Mouse (Mus musculus) CH12.LX (cell line): ENCODE data around the gene Zfr2. TPM values are rescaled to one million over a fixed set of nuclear protein-coding genes. Genes with fewer than 3 reads are reported as not detected.

Experiments used
- DNase-seq: peaks from one replicate; pipeline ENCODE4 v3.0.0-alpha.2; 2013; ENCODE audit errors: extremely low read depth
- H3K27ac ChIP-seq: 2 replicates; pipeline ENCODE4 v1.5.1; 2012; ENCODE audit warnings: low read depth, mild to moderate bottlenecking, control low read depth, moderate library complexity; ENCODE audit not compliant: insufficient read depth
- H3K27me3 ChIP-seq: replicated peaks from 2 replicates; pipeline ENCODE3; 2012; ENCODE audit warnings: inconsistent platforms
- H3K36me3 ChIP-seq, 2 experiments: replicated peaks in 1 of 2; 2 replicates each; pipeline versions ENCODE3 to v1.6.1; 2012; ENCODE audit warnings: inconsistent platforms in 1 of 2, low read length in 1 of 2, mild to moderate bottlenecking in 1 of 2, mixed read lengths in 1 of 2, moderate library complexity in 1 of 2; ENCODE audit not compliant: control insufficient read depth in 1 of 2, insufficient read depth in 1 of 2
- H3K4me1 ChIP-seq, 2 experiments: 2 replicates each; pipeline ENCODE4 v1.6.1; 2012; ENCODE audit warnings: inconsistent platforms in 1 of 2, moderate library complexity in 1 of 2; ENCODE audit not compliant: insufficient read depth in 2 of 2, control insufficient read depth in 1 of 2
- H3K4me2 ChIP-seq: 2 replicates; pipeline ENCODE4 v1.6.1; 2012; ENCODE audit warnings: low read depth, mild to moderate bottlenecking, control low read depth; ENCODE audit not compliant: poor library complexity, insufficient read depth, severe bottlenecking
- H3K4me3 ChIP-seq, 3 experiments: fragments of 150-350 bp in 1 of 3; sonication (generic) in 1 of 3; replicated peaks in 1 of 3; 2 replicates each; pipeline versions ENCODE3 to v1.5.1; 2011 to 2012; ENCODE audit warnings: low read depth in 2 of 3, low read length in 2 of 3, mild to moderate bottlenecking in 2 of 3, moderate library complexity in 2 of 3, control low read depth in 1 of 3, improper control_type of control experiment in 1 of 3, inconsistent platforms in 1 of 3, mixed read lengths in 1 of 3; ENCODE audit not compliant: poor library complexity in 1 of 3
- H3K79me2 ChIP-seq: replicated peaks from 2 replicates; pipeline ENCODE4 v1.6.1; 2012; ENCODE audit warnings: mild to moderate bottlenecking, moderate library complexity; ENCODE audit not compliant: control insufficient read depth, poor library complexity, insufficient read depth, severe bottlenecking; ENCODE audit errors: extremely low read depth
- H3K9ac ChIP-seq: 2 replicates; pipeline ENCODE4 v1.6.1; 2012; ENCODE audit warnings: low read depth, mild to moderate bottlenecking, control low read depth, moderate library complexity; ENCODE audit not compliant: insufficient read depth
- H3K9me3 ChIP-seq: replicated peaks from 2 replicates; pipeline ENCODE3; 2012; ENCODE audit warnings: low read length, inconsistent platforms, mixed read lengths
- BHLHE40 ChIP-seq: IDR thresholded peaks from 2 replicates; pipeline ENCODE4 v1.6.1; 2011; ENCODE audit warnings: mild to moderate bottlenecking, low read depth, low read length, improper control_type of control experiment
- CHD1 ChIP-seq: IDR thresholded peaks from 2 replicates; pipeline ENCODE4 v1.6.1; 2012; ENCODE audit warnings: low read depth, low read length, improper control_type of control experiment, inconsistent platforms
- CHD2 ChIP-seq: IDR thresholded peaks from 2 replicates; pipeline ENCODE4 v1.6.1; 2011; ENCODE audit warnings: low read length, improper control_type of control experiment
- CTCF ChIP-seq, 2 experiments: IDR thresholded peaks in 1 of 2; conservative IDR thresholded peaks in 1 of 2; 2 replicates each; pipeline ENCODE4 v1.5.1; 2011 to 2012; ENCODE audit warnings: low read depth in 2 of 2, low read length in 2 of 2, improper control_type of control experiment in 1 of 2, inconsistent platforms in 1 of 2, mild to moderate bottlenecking in 1 of 2, moderate library complexity in 1 of 2
- E2F4 ChIP-seq: IDR thresholded peaks from 2 replicates; pipeline ENCODE4 v1.6.1; 2011; ENCODE audit warnings: low read depth, low read length, improper control_type of control experiment; ENCODE audit not compliant: insufficient replicate concordance
- ELF1 ChIP-seq: IDR thresholded peaks from 2 replicates; pipeline ENCODE4 v1.6.1; 2014; ENCODE audit warnings: low read depth, mild to moderate bottlenecking, inconsistent platforms, low read length, improper control_type of control experiment
- EP300 ChIP-seq: IDR thresholded peaks from 2 replicates; pipeline ENCODE4 v1.6.1; 2011; ENCODE audit warnings: low read length, improper control_type of control experiment
- ETS1 ChIP-seq: conservative IDR thresholded peaks from 2 replicates; pipeline ENCODE4 v1.6.1; 2012; ENCODE audit warnings: low read depth, mild to moderate bottlenecking, inconsistent platforms, low read length, improper control_type of control experiment, moderate library complexity
- GABPA ChIP-seq: IDR thresholded peaks from 2 replicates; pipeline ENCODE4 v1.6.1; 2012; ENCODE audit warnings: low read depth, low read length, improper control_type of control experiment, inconsistent platforms; ENCODE audit not compliant: insufficient replicate concordance
- IRF4 ChIP-seq: IDR thresholded peaks from 2 replicates; pipeline ENCODE4 v1.6.1; 2014; ENCODE audit warnings: low read depth, mild to moderate bottlenecking, inconsistent platforms, low read length, improper control_type of control experiment
- JUND ChIP-seq: conservative IDR thresholded peaks from 2 replicates; pipeline ENCODE4 v1.6.1; 2011; ENCODE audit warnings: low read depth, low read length, improper control_type of control experiment
- KAT2A ChIP-seq: IDR thresholded peaks from 2 replicates; pipeline ENCODE4 v1.6.1; 2012; ENCODE audit warnings: low read length, improper control_type of control experiment, inconsistent platforms; ENCODE audit not compliant: insufficient replicate concordance
- MAX ChIP-seq: IDR thresholded peaks from 2 replicates; pipeline ENCODE4 v1.6.1; 2011; ENCODE audit warnings: low read length, improper control_type of control experiment
- MEF2A ChIP-seq: IDR thresholded peaks from 2 replicates; pipeline ENCODE4 v1.6.1; 2014; ENCODE audit warnings: low read depth, mild to moderate bottlenecking, inconsistent platforms, low read length, improper control_type of control experiment, borderline replicate concordance
- MXI1 ChIP-seq: IDR thresholded peaks from 2 replicates; pipeline ENCODE4 v1.6.1; 2011; ENCODE audit warnings: mild to moderate bottlenecking, low read depth, low read length, improper control_type of control experiment
- MYC ChIP-seq: IDR thresholded peaks from 2 replicates; pipeline ENCODE4 v1.6.1; 2011; ENCODE audit warnings: low read depth, mild to moderate bottlenecking, improper control_type of control experiment, low read length
- NELFE ChIP-seq: IDR thresholded peaks from 2 replicates; pipeline ENCODE4 v1.6.1; 2011; ENCODE audit warnings: low read depth, low read length, improper control_type of control experiment
- NRF1 ChIP-seq: IDR thresholded peaks from 2 replicates; pipeline ENCODE4 v1.6.1; 2014; ENCODE audit warnings: low read depth, mild to moderate bottlenecking, inconsistent platforms, low read length, improper control_type of control experiment, moderate library complexity
- POLR2A ChIP-seq: IDR thresholded peaks from 2 replicates; pipeline ENCODE4 v1.6.1; 2011; ENCODE audit warnings: low read depth, mild to moderate bottlenecking, improper control_type of control experiment, low read length
- POLR2AphosphoS2 ChIP-seq: IDR thresholded peaks from 2 replicates; pipeline ENCODE4 v1.6.1; 2011; ENCODE audit warnings: low read depth, low read length, improper control_type of control experiment
- RAD21 ChIP-seq: IDR thresholded peaks from 2 replicates; pipeline ENCODE4 v1.6.1; 2011; ENCODE audit warnings: low read depth, mild to moderate bottlenecking, low read length, improper control_type of control experiment, moderate library complexity
- RCOR1 ChIP-seq: conservative IDR thresholded peaks from 2 replicates; pipeline ENCODE4 v1.6.1; 2012; ENCODE audit warnings: low read depth, mild to moderate bottlenecking, inconsistent platforms, low read length, improper control_type of control experiment
- SIN3A ChIP-seq: IDR thresholded peaks from 2 replicates; pipeline ENCODE4 v1.6.1; 2012; ENCODE audit warnings: low read length, improper control_type of control experiment, inconsistent platforms
- SMC3 ChIP-seq: IDR thresholded peaks from 2 replicates; pipeline ENCODE4 v1.6.1; 2011; ENCODE audit warnings: low read depth, low read length, improper control_type of control experiment
- TBP ChIP-seq: conservative IDR thresholded peaks from 2 replicates; pipeline ENCODE4 v1.6.1; 2011; ENCODE audit warnings: low read depth, low read length, improper control_type of control experiment
- TCF12 ChIP-seq: IDR thresholded peaks from 2 replicates; pipeline ENCODE4 v1.6.1; 2014; ENCODE audit warnings: low read depth, mild to moderate bottlenecking, inconsistent platforms, low read length, improper control_type of control experiment
- UBTF ChIP-seq: IDR thresholded peaks from 2 replicates; pipeline ENCODE4 v1.6.1; 2012; ENCODE audit warnings: low read depth, mild to moderate bottlenecking, inconsistent platforms, low read length, improper control_type of control experiment, moderate library complexity
- USF1 ChIP-seq: IDR thresholded peaks from 2 replicates; pipeline ENCODE4 v1.6.1; 2014; ENCODE audit warnings: low read depth, mild to moderate bottlenecking, inconsistent platforms, low read length, improper control_type of control experiment
- USF2 ChIP-seq: conservative IDR thresholded peaks from 2 replicates; pipeline ENCODE4 v1.6.1; 2011; ENCODE audit warnings: low read depth, low read length, improper control_type of control experiment
- ZC3H11A ChIP-seq: IDR thresholded peaks from 2 replicates; pipeline ENCODE4 v1.6.1; 2012; ENCODE audit warnings: low read depth, mild to moderate bottlenecking, inconsistent platforms, low read length, improper control_type of control experiment
- ZKSCAN1 ChIP-seq: IDR thresholded peaks from 2 replicates; pipeline ENCODE4 v1.6.1; 2012; ENCODE audit warnings: low read depth, inconsistent platforms, low read length, improper control_type of control experiment, borderline replicate concordance
- ZMIZ1 ChIP-seq: IDR thresholded peaks from 2 replicates; pipeline ENCODE4 v1.6.1; 2012; ENCODE audit warnings: low read depth, mild to moderate bottlenecking, inconsistent platforms, low read length, improper control_type of control experiment
- ZNF384 ChIP-seq: IDR thresholded peaks from 2 replicates; pipeline ENCODE4 v1.6.1; 2012; ENCODE audit warnings: low read depth, low read length, improper control_type of control experiment, inconsistent platforms
- dilution Hi-C: fragments of 300-500 bp; cut with MboI; formaldehyde crosslinking; loops from 2 replicates; pipeline ENCODE4 v1.14.3; 2020; ENCODE audit warnings: low sequenced_read_pairs; ENCODE audit not compliant: extremely low pct_unique_long_range_greater_than_20kb, extremely low pct_ligation_motif_present
- in situ Hi-C: fragments of 300-500 bp; cut with MboI; formaldehyde crosslinking; loops from 3 replicates; pipeline ENCODE4 v1.14.3; 2019; ENCODE audit warnings: low sequenced_read_pairs, low pct_ligation_motif_present, low pct_unique_long_range_greater_than_20kb, mixed read lengths
- polyA plus RNA-seq: library from polyadenylated mRNA; unstranded; fragments of >175 nt; gene quantifications from 2 replicates; pipeline ENCODE4 v1.2.1, GENCODE M21; 2012; ENCODE audit warnings: low read depth; ENCODE audit not compliant: insufficient read length
- total RNA-seq, 2 experiments: library from RNA; depleted of rRNA; stranded (reverse); fragments of 300-350 nt in 1 of 2; fragments of >200 nt in 1 of 2; gene quantifications; 2 replicates each; pipeline ENCODE4 v1.2.3; 2012 to 2014

Gene Zfr2
- total and polyA plus RNA-seq, 3 experiments, result 1.0 to 13.5 (median 2.4) TPM

GRCm38 (mm10) chr10:81295185-81295584 lies 62.2 kb downstream of the Zfr2 start:
- TF ChIP-seq POLR2AphosphoS2 (no peak), TBP (no peak), JUND (no peak), MAX (no peak), MEF2A (no peak)
- no peak overlapping the region for H3K9ac ChIP-seq
- H3K4me1 ChIP-seq, result peaks cover 49 to 88% of the 10 kb centered on the region in 2 experiments
- no peak overlapping the region for H3K27ac ChIP-seq
- H3K4me3 ChIP-seq, result peak overlapping the region in 1 of 3 experiments; percentile 82
- in situ Hi-C loops, result no loop called here
- DNase-seq, result no peak
- no peaks in the 10 kb centered on the region for H3K9me3 ChIP-seq
- peaks cover 0 to 21% of the 10 kb centered on the region in 2 experiments for H3K36me3 ChIP-seq
- H3K79me2 ChIP-seq, result peaks cover 56% of the 10 kb centered on the region
- 0 out of 2 replicates have a peak overlapping the region, but pooled peaks have one; percentile 5 for H3K4me2 ChIP-seq
- dilution Hi-C loops, result no loop called here
- no peaks in the 10 kb centered on the region for H3K27me3 ChIP-seq

GRCm38 (mm10) chr10:81297246-81297645 lies 64.3 kb downstream of the Zfr2 start:
- Histone ChIP-seq H3K36me3 (peaks cover 0 to 29% of the 10 kb centered on the region in 2 experiments), H3K27me3 (no peaks in the 10 kb centered on the region), H3K4me1 (peaks cover 62 to 88% of the 10 kb centered on the region in 2 experiments), H3K9me3 (no peaks in the 10 kb centered on the region), H3K4me3 (peak overlapping the region in 2 of 3 experiments; percentile 22 to 33), H3K9ac (peak overlapping the region; percentile 35), H3K27ac (peak overlapping the region; percentile 87), H3K79me2 (peaks cover 70% of the 10 kb centered on the region), H3K4me2 (peak overlapping the region; percentile 77)
- peak; percentile 78 for DNase-seq
- in situ Hi-C loops, result no loop called here
- dilution Hi-C loops, result no loop called here
- TF ChIP-seq NELFE (no peak), MEF2A (peak; percentile 41; the same call in 1 of the 2 replicates), BHLHE40 (peak; percentile 98), ELF1 (peak; percentile 47), CTCF (conservative IDR thresholded peaks at IDR 0.05 in 1 of 2, IDR thresholded peaks at IDR 0.05 in 1 of 2; ENCODE audit: low read depth in 2 of 2, low read length in 2 of 2) (no peak), TBP (no peak), ZC3H11A (no peak), USF1 (peak; percentile 93), EP300 (peak; percentile 72), POLR2A (0 out of 2 replicates have a peak, but pooled peaks have one; percentile 12), JUND (no peak), ZNF384 (no peak), RCOR1 (no peak), MXI1 (no peak), RAD21 (no peak), ETS1 (peak; percentile 90), CHD1 (no peak), POLR2AphosphoS2 (no peak), USF2 (peak; percentile 94), UBTF (no peak), E2F4 (no peak), MYC (no peak), GABPA (no peak), NRF1 (no peak), SMC3 (no peak), IRF4 (peak; percentile 79), MAX (peak; percentile 91), KAT2A (no peak), TCF12 (peak; percentile 74), ZKSCAN1 (no peak), SIN3A (peak; percentile 91), CHD2 (peak; percentile 9; the same call in 1 of the 2 replicates), ZMIZ1 (no peak)
